Mouse (Mus musculus) MEL (cell line): ENCODE measurements around the gene Elp1. TPM values are rescaled to one million over a fixed set of nuclear protein-coding genes. Genes with fewer than 3 reads are reported as not detected.
A peak's percentile ranks its signal among the peaks of the same experiment; 100 is the strongest.

ENCODE experiments used
- DNase-seq: peaks from one replicate; pipeline ENCODE4 v3.0.0; 2011; ENCODE audit warnings: low read depth, low spot score
- H3K27ac ChIP-seq: 2 replicates; pipeline ENCODE4 v1.5.1; 2012; ENCODE audit warnings: low read depth, mild to moderate bottlenecking, control low read depth, low read length, moderate library complexity; ENCODE audit not compliant: control insufficient read depth
- H3K27me3 ChIP-seq, 2 experiments: fragments of 150-350 bp in 1 of 2; sonication (generic) in 1 of 2; 2 replicates each; pipeline ENCODE4 v1.6.1; 2012; ENCODE audit warnings: low read length in 2 of 2, mild to moderate bottlenecking in 2 of 2, improper control_type of control experiment in 1 of 2, moderate library complexity in 1 of 2; ENCODE audit not compliant: insufficient read depth in 2 of 2, control insufficient read depth in 1 of 2
- H3K36me3 ChIP-seq, 2 experiments: 2 replicates each; pipeline ENCODE4 v1.6.1; 2012 to 2014; ENCODE audit warnings: low read length in 2 of 2, improper control_type of control experiment in 1 of 2, inconsistent platforms in 1 of 2, mild to moderate bottlenecking in 1 of 2; ENCODE audit not compliant: insufficient read depth in 2 of 2, control insufficient read depth in 1 of 2
- H3K4me1 ChIP-seq, 2 experiments: fragments of 150-350 bp in 1 of 2; sonication (generic) in 1 of 2; 2 replicates each; pipeline ENCODE4 v1.6.1; 2012; ENCODE audit warnings: low read length in 2 of 2, improper control_type of control experiment in 1 of 2, mild to moderate bottlenecking in 1 of 2; ENCODE audit not compliant: insufficient read depth in 2 of 2, control insufficient read depth in 1 of 2
- H3K4me3 ChIP-seq, 2 experiments: fragments of 150-350 bp in 1 of 2; sonication (generic) in 1 of 2; 2 replicates each; pipeline ENCODE4 v1.5.1; 2012; ENCODE audit warnings: low read depth in 2 of 2, low read length in 2 of 2, mild to moderate bottlenecking in 2 of 2, moderate library complexity in 2 of 2, control low read depth in 1 of 2, improper control_type of control experiment in 1 of 2; ENCODE audit not compliant: control insufficient read depth in 1 of 2, insufficient read depth in 1 of 2
- H3K79me2 ChIP-seq: 2 replicates; pipeline ENCODE4 v1.6.1; 2012; ENCODE audit warnings: mild to moderate bottlenecking, low read length, moderate library complexity; ENCODE audit not compliant: control insufficient read depth, poor library complexity, insufficient read depth
- H3K9ac ChIP-seq: 2 replicates; pipeline ENCODE4 v1.6.1; 2012; ENCODE audit warnings: low read depth, mild to moderate bottlenecking, control low read depth, low read length, moderate library complexity; ENCODE audit not compliant: control insufficient read depth, poor library complexity, severe bottlenecking
- H3K9me3 ChIP-seq: fragments of 150-350 bp; sonication (generic); replicated peaks from 2 replicates; pipeline ENCODE4 v1.6.1; 2012; ENCODE audit warnings: mild to moderate bottlenecking, low read length, improper control_type of control experiment, moderate library complexity; ENCODE audit not compliant: insufficient read depth
- CHD1 ChIP-seq: IDR thresholded peaks from 2 replicates; pipeline ENCODE4 v1.6.1; 2012; ENCODE audit warnings: low read depth, mild to moderate bottlenecking, inconsistent platforms, low read length, improper control_type of control experiment
- CHD2 ChIP-seq: IDR thresholded peaks from 2 replicates; pipeline ENCODE4 v1.6.1; 2011; ENCODE audit warnings: low read length, improper control_type of control experiment
- CTCF ChIP-seq, 3 experiments: IDR thresholded peaks in 2 of 3; conservative IDR thresholded peaks in 1 of 3; 2 replicates each; pipeline ENCODE4 v1.5.1; 2011 to 2012; ENCODE audit warnings: low read length in 3 of 3, low read depth in 2 of 3, mild to moderate bottlenecking in 2 of 3, improper control_type of control experiment in 1 of 3, inconsistent platforms in 1 of 3, mixed read lengths in 1 of 3, moderate library complexity in 1 of 3; ENCODE audit not compliant: control insufficient read depth in 1 of 3, insufficient read depth in 1 of 3, poor library complexity in 1 of 3, severe bottlenecking in 1 of 3
- E2F4 ChIP-seq: IDR thresholded peaks from 2 replicates; pipeline ENCODE4 v1.6.1; 2011; ENCODE audit warnings: low read depth, low read length, improper control_type of control experiment, borderline replicate concordance
- ELF1 ChIP-seq: IDR thresholded peaks from 2 replicates; pipeline ENCODE4 v1.6.1; 2014; ENCODE audit warnings: low read depth, mild to moderate bottlenecking, inconsistent platforms, low read length, improper control_type of control experiment, moderate library complexity
- EP300 ChIP-seq, 2 experiments: IDR thresholded peaks; 2 replicates each; pipeline ENCODE4 v1.6.1; 2011; ENCODE audit warnings: improper control_type of control experiment in 2 of 2, low read length in 2 of 2, low read depth in 1 of 2, mild to moderate bottlenecking in 1 of 2
- ETS1 ChIP-seq: IDR thresholded peaks from 2 replicates; pipeline ENCODE4 v1.6.1; 2012; ENCODE audit warnings: low read depth, mild to moderate bottlenecking, inconsistent platforms, low read length, improper control_type of control experiment, moderate library complexity
- GABPA ChIP-seq: IDR thresholded peaks from 2 replicates; pipeline ENCODE4 v1.6.1; 2012; ENCODE audit warnings: low read depth, mild to moderate bottlenecking, inconsistent platforms, low read length, improper control_type of control experiment, moderate library complexity
- GATA1 ChIP-seq: IDR thresholded peaks from 2 replicates; pipeline ENCODE4 v1.6.1; 2011; ENCODE audit warnings: low read depth, low read length, improper control_type of control experiment
- JUND ChIP-seq: IDR thresholded peaks from 2 replicates; pipeline ENCODE4 v1.6.1; 2011; ENCODE audit warnings: low read depth, mild to moderate bottlenecking, improper control_type of control experiment, low read length
- MAFK ChIP-seq: IDR thresholded peaks from 2 replicates; pipeline ENCODE4 v1.6.1; 2011; ENCODE audit warnings: low read depth, mild to moderate bottlenecking, low read length, improper control_type of control experiment, borderline replicate concordance
- MAX ChIP-seq: IDR thresholded peaks from 2 replicates; pipeline ENCODE4 v1.6.1; 2011; ENCODE audit warnings: low read length, improper control_type of control experiment
- MEF2A ChIP-seq: IDR thresholded peaks from 2 replicates; pipeline ENCODE4 v1.6.1; 2014; ENCODE audit warnings: low read depth, mild to moderate bottlenecking, inconsistent platforms, low read length, improper control_type of control experiment; ENCODE audit not compliant: poor library complexity, insufficient replicate concordance, severe bottlenecking; ENCODE audit errors: extremely low read depth
- MXI1 ChIP-seq: IDR thresholded peaks from 2 replicates; pipeline ENCODE4 v1.6.1; 2011; ENCODE audit warnings: mild to moderate bottlenecking, low read depth, low read length, improper control_type of control experiment
- MYB ChIP-seq: IDR thresholded peaks from 2 replicates; pipeline ENCODE4 v1.6.1; 2011; ENCODE audit warnings: mild to moderate bottlenecking, low read depth, low read length, improper control_type of control experiment
- MYC ChIP-seq: IDR thresholded peaks from 2 replicates; pipeline ENCODE4 v1.6.1; 2011; ENCODE audit warnings: low read depth, mild to moderate bottlenecking, low read length, improper control_type of control experiment, moderate library complexity
- NELFE ChIP-seq: IDR thresholded peaks from 2 replicates; pipeline ENCODE4 v1.6.1; 2011; ENCODE audit warnings: low read depth, low read length, improper control_type of control experiment
- NRF1 ChIP-seq: IDR thresholded peaks from 2 replicates; pipeline ENCODE4 v1.6.1; 2014; ENCODE audit warnings: low read depth, mild to moderate bottlenecking, inconsistent platforms, low read length, improper control_type of control experiment, moderate library complexity; ENCODE audit not compliant: poor library complexity, insufficient read depth, severe bottlenecking
- POLR2A ChIP-seq, 2 experiments: IDR thresholded peaks; 2 replicates each; pipeline ENCODE4 v1.6.1; 2011 to 2012; ENCODE audit warnings: low read length in 2 of 2, mild to moderate bottlenecking in 2 of 2, control low read depth in 1 of 2, improper control_type of control experiment in 1 of 2, low read depth in 1 of 2, moderate library complexity in 1 of 2; ENCODE audit not compliant: control insufficient read depth in 1 of 2, insufficient read depth in 1 of 2, poor library complexity in 1 of 2
- POLR2AphosphoS2 ChIP-seq: IDR thresholded peaks from 2 replicates; pipeline ENCODE4 v1.6.1; 2011; ENCODE audit warnings: low read length, improper control_type of control experiment
- POLR2AphosphoS5 ChIP-seq: IDR thresholded peaks from 2 replicates; pipeline ENCODE4 v1.6.1; 2012; ENCODE audit warnings: low read depth, borderline replicate concordance, mild to moderate bottlenecking, inconsistent platforms, low read length, moderate library complexity, mixed read lengths
- RAD21 ChIP-seq: IDR thresholded peaks from 2 replicates; pipeline ENCODE4 v1.6.1; 2011; ENCODE audit warnings: mild to moderate bottlenecking, low read depth, low read length, improper control_type of control experiment
- RCOR1 ChIP-seq: IDR thresholded peaks from 2 replicates; pipeline ENCODE4 v1.6.1; 2012; ENCODE audit warnings: low read depth, mild to moderate bottlenecking, inconsistent platforms, low read length, improper control_type of control experiment
- SMC3 ChIP-seq: IDR thresholded peaks from 2 replicates; pipeline ENCODE4 v1.6.1; 2011; ENCODE audit warnings: low read depth, low read length, improper control_type of control experiment
- TBP ChIP-seq: IDR thresholded peaks from 2 replicates; pipeline ENCODE4 v1.8.0; 2011; ENCODE audit warnings: low read depth, low read length, improper control_type of control experiment
- TCF12 ChIP-seq: IDR thresholded peaks from 2 replicates; pipeline ENCODE4 v1.6.1; 2014; ENCODE audit warnings: low read depth, mild to moderate bottlenecking, inconsistent platforms, low read length, improper control_type of control experiment, moderate library complexity
- UBTF ChIP-seq: IDR thresholded peaks from 2 replicates; pipeline ENCODE4 v1.6.1; 2012; ENCODE audit warnings: low read depth, mild to moderate bottlenecking, inconsistent platforms, low read length, improper control_type of control experiment, moderate library complexity, borderline replicate concordance; ENCODE audit not compliant: insufficient read depth
- USF1 ChIP-seq: IDR thresholded peaks from 2 replicates; pipeline ENCODE4 v1.6.1; 2014; ENCODE audit warnings: low read depth, mild to moderate bottlenecking, inconsistent platforms, low read length, improper control_type of control experiment, moderate library complexity
- USF2 ChIP-seq, 2 experiments: IDR thresholded peaks; 2 replicates each; pipeline ENCODE4 v1.6.1; 2011 to 2012; ENCODE audit warnings: improper control_type of control experiment in 2 of 2, low read length in 2 of 2, borderline replicate concordance in 1 of 2, inconsistent platforms in 1 of 2, low read depth in 1 of 2, mild to moderate bottlenecking in 1 of 2; ENCODE audit not compliant: insufficient read depth in 1 of 2
- ZC3H11A ChIP-seq: IDR thresholded peaks from 2 replicates; pipeline ENCODE4 v1.6.1; 2012; ENCODE audit warnings: low read depth, mild to moderate bottlenecking, inconsistent platforms, low read length, improper control_type of control experiment
- ZKSCAN1 ChIP-seq: IDR thresholded peaks from 2 replicates; pipeline ENCODE4 v1.6.1; 2012; ENCODE audit warnings: low read depth, mild to moderate bottlenecking, inconsistent platforms, low read length, improper control_type of control experiment, moderate library complexity
- ZMIZ1 ChIP-seq: IDR thresholded peaks from 2 replicates; pipeline ENCODE4 v1.6.1; 2012; ENCODE audit warnings: low read depth, mild to moderate bottlenecking, inconsistent platforms, low read length, improper control_type of control experiment, moderate library complexity
- polyA plus RNA-seq, 2 experiments: library from polyadenylated mRNA; stranded (reverse) in 1 of 2; unstranded in 1 of 2; fragments of >175 nt in 1 of 2; fragments of >200 nt in 1 of 2; gene quantifications; 2 replicates each; pipeline versions ENCODE4 v1.2.1 to v1.2.4; 2012; ENCODE audit warnings: low replicate concordance in 2 of 2, low read depth in 1 of 2; ENCODE audit not compliant: insufficient read length in 2 of 2, insufficient read depth in 1 of 2, missing spikeins in 1 of 2
- total RNA-seq: library from RNA; depleted of rRNA; stranded (reverse); fragments of 300-350 nt; gene quantifications from 2 replicates; pipeline ENCODE4 v1.2.3, GENCODE M21; 2012

The Elp1 gene
- total and polyA plus RNA-seq, 3 experiments = 38.0 to 144 (median 41.3) TPM

DNA sequence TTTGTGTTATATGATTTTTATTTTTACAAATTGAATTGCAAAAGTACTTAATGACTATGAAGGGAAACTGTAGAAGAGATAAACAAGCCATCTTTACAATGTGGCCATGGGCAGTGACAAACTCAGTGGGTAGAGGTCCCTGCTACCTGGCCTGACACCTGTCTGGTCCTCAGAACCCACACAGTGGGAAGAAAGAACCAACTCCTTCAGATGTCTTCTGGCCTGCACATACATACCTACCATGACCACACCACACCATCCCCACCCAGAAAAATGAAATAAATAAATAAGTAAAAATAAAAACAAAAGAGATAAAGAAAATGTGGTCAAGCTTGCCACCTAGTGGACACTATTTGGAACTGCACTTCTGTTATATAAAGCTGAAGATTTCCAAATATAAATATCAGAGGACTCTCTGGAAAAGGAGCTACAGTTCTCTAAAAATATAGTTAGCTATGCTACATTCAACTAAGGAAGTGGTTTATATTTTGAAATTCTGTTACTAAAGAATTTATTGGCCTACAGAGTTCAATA lies 18.0 kb upstream of the Elp1 start:
- Histone ChIP-seq H3K4me3 (no peak overlapping the region), H3K36me3 (no peaks in the 10 kb centered on the region), H3K79me2 (no peaks in the 10 kb centered on the region), H3K4me1 (no peaks in the 10 kb centered on the region), H3K9ac (no peak overlapping the region), H3K27ac (no peak overlapping the region), H3K9me3 (no peaks in the 10 kb centered on the region), H3K27me3 (no peaks in the 10 kb centered on the region)
- peak; percentile 45 for DNase-seq
- TF ChIP-seq ZMIZ1 = no peak
- no peak for TF ChIP-seq JUND
- TF ChIP-seq EP300 (IDR thresholded peaks at IDR 0.05; ENCODE audit: low read depth in 1 of 2, low read length in 2 of 2) = no peak
- TF ChIP-seq GABPA = no peak
- peak; percentile 78 for TF ChIP-seq RAD21
- TF ChIP-seq ZC3H11A = peak; percentile 35; the same call in 1 of the 2 replicates
- no peak for TF ChIP-seq MEF2A
- TF ChIP-seq MXI1 = no peak
- TF ChIP-seq ELF1 = no peak
- TF ChIP-seq POLR2AphosphoS2 = no peak
- TF ChIP-seq MAFK = no peak
- no peak for TF ChIP-seq UBTF
- no peak for TF ChIP-seq RCOR1
- TF ChIP-seq ETS1 = no peak
- TF ChIP-seq MYB = no peak
- peak; percentile 4 to 66 (median 38); a peak in 4 of 6 replicates for TF ChIP-seq CTCF (IDR thresholded peaks at IDR 0.05 in 2 of 3, conservative IDR thresholded peaks at IDR 0.05 in 1 of 3; ENCODE audit: control insufficient read depth in 1 of 3, insufficient read depth in 1 of 3, low read depth in 2 of 3, low read length in 3 of 3, poor library complexity in 1 of 3, severe bottlenecking in 1 of 3)
- no peak for TF ChIP-seq NELFE
- TF ChIP-seq MYC = 0 out of 2 replicates have a peak, but pooled peaks have one; percentile 24
- TF ChIP-seq TBP = no peak
- no peak for TF ChIP-seq NRF1
- no peak for TF ChIP-seq POLR2AphosphoS5
- no peak for TF ChIP-seq CHD2
- TF ChIP-seq USF1 = no peak
- peak; percentile 25; the same call in 1 of the 2 replicates for TF ChIP-seq GATA1
- TF ChIP-seq E2F4 = no peak
- peak; percentile 47 for TF ChIP-seq SMC3
- TF ChIP-seq POLR2A (IDR thresholded peaks at IDR 0.05; ENCODE audit: control insufficient read depth in 1 of 2, insufficient read depth in 1 of 2, low read depth in 1 of 2, low read length in 2 of 2, poor library complexity in 1 of 2) = no peak
- no peak for TF ChIP-seq MAX
- TF ChIP-seq TCF12 = no peak
- no peak for TF ChIP-seq CHD1
- TF ChIP-seq USF2 (IDR thresholded peaks at IDR 0.05; ENCODE audit: borderline replicate concordance in 1 of 2, insufficient read depth in 1 of 2, low read depth in 1 of 2, low read length in 2 of 2) = no peak
- no peak for TF ChIP-seq ZKSCAN1
